Mouse (Mus musculus) bone marrow, adult 2 months (tissue): ENCODE results near the gene Mreg.

Source experiments
- CTCF ChIP-seq: fragments of 200-500 bp; IDR thresholded peaks from 2 replicates; pipeline ENCODE4 v1.5.1; 2011; ENCODE audit warnings: low read length, control low read depth; ENCODE audit not compliant: control insufficient read depth, insufficient read depth
- POLR2A ChIP-seq: fragments of 200-500 bp; IDR thresholded peaks from 2 replicates; pipeline ENCODE4 v1.6.1; 2011; ENCODE audit warnings: low read depth, mild to moderate bottlenecking, control low read depth, low read length, borderline replicate concordance; ENCODE audit not compliant: control insufficient read depth

- TF ChIP-seq CTCF, result no peak
- TF ChIP-seq POLR2A, result no peak
Observed at GRCm38 (mm10) chr1:72227546-72227945, 15.4 kb upstream of the Mreg start.
